Mouse (Mus musculus) lung, postnatal 4 days (tissue): Measurements from ENCODE around the gene Terb2.
"Not testable (repeated sequence)": the region's sequence is repeated elsewhere in the genome, so short reads cannot be mapped to it uniquely, and the experiment has no call there.

ENCODE experiments used
- DNase-seq, 2 experiments: peaks; one replicate each; pipeline ENCODE4 v3.0.0; 2021

Gene Terb2

GRCm38 (mm10) chr2:122162529-122162928 is 23.5 kb upstream of the Terb2 start:
- no peak for DNase-seq

DNA sequence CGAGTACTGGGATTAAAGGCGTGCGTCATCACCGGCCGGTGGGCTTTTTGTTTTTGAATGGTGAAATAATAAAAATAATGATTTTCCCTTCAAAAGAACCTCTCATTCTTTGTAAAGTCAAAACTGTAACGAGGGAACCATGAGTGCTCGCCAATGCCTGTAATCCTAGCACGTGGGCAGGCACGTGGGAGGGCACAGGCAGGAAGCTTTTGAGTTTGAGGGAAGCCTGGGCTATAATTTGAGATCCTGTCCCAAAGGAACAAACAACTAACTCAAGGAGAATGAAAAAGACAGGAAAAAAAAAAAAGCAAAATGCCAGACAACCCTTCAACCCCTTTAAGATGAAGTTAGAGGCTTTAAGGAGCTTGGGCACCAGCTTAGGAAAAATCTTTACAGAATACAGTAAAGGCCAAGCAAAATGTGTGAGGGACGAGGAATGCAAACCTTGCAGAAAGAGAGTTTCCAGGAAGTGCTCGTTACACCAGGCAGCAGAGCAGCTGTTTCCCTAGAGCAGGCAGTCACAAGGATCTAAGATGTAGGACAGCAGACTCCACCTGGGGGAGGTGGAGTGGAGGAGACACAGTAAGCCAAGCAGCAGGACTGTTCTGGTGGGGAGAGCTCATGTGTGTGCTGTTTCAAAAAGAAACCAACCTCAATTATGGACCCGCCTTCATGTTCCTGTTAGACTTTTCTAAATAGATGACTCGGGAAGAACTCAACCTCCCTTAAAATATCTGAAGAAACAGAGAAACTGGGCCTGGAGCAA is 22.5 kb upstream of the Terb2 start:
- DNase-seq = no peak

DNA sequence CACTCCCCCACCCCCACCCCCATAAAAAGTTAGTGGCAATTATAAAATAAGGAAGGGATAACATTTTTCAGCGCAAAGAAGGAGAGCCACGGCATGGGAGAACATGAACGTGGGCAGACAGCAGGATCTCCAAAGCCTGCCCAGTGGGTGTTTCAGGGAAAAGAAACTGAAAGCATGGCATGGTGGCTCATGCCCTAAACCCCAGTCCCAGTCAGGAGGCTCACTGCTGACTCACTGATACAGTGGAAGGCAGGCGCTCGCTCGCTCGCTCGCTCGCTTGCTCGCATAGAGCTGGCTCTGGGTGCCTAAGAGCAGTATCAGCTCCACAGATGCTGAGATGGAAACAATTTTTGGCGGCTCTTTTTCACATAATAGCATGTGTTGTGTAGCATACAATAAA is 21.8 kb upstream of the Terb2 start:
- no peak for DNase-seq

DNA sequence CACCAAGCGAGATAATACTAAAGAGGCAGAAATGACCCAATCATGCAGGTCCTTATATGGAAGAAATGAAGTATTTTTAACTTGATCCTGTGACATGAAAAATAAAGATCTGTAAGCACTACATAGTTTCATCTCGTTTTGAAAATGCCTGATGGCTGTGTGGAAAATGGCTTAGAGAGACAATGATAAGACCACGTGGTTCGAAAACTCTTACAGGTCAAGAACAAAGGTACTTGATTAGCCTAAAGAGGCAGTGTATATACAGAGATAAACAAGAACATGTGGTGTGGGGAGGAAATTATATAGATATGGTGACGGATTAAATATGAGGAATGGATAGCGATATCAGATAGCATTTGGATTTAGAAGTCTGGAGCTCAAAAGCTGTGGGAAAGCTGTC is 14.8 kb upstream of the Terb2 start:
- no peak for DNase-seq

- no peak for DNase-seq
These were observed 13.9 kb upstream of the Terb2 start for GRCm38 (mm10) chr2:122172188-122172587.

DNA sequence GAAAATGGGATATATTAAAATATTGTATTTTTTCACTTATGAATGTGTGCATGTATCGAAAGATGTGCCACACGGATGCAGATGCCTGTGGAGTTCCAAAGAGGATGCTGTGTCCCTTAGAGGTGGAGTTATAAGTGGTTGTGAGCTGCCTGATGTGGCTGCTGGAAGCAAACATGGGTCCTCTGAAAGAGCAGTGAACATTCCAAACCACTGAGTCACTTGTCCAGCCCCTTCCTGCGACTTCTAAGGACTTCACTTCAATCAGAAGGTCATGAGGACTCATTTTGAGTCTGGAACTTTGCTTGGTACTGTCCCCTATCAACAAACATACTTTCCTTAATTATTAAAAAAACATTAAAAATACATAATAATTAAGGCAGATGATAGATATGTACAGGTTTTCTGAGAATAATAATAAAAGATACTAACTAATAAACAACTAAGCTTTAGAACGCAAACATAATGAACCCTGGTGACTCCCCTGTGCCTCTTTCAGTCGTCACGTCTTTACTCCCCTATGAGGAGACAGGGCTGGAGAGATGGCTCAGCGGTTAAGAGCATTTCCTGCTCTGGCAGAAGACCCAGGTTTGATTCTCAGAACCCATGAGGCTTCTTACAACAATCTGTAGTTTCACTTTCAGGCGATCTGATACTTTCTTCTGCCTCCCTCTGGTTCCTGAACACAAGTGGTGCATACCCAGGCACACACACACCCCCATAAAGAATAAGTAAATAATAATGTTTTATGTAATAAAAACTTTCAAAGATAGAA is 5.8 kb upstream of the Terb2 start:
- DNase-seq = no peak

- DNase-seq = no peak
These were observed 986 bp upstream of the Terb2 start for GRCm38 (mm10) chr2:122185086-122185485.

DNA sequence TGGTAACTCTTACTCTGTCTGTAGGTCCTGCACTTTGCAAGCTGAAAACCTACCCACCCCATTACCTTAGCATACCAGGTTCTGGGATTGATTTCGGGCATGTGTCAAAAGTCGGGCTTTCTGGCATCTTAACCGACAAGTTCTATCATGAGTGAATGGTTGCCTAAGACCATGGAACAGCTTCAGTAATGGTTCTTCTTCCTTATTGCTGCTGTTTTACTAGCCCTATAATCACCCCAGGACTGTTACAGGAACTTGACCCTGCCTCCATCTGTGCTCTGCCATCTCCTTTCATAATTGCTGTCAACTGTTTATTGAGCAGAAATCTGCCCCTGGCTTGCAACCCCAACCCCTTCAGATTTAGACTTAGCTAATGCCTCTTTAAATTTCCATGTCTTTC is 679 bp downstream of the Terb2 start:
- DNase-seq = no peak

DNA sequence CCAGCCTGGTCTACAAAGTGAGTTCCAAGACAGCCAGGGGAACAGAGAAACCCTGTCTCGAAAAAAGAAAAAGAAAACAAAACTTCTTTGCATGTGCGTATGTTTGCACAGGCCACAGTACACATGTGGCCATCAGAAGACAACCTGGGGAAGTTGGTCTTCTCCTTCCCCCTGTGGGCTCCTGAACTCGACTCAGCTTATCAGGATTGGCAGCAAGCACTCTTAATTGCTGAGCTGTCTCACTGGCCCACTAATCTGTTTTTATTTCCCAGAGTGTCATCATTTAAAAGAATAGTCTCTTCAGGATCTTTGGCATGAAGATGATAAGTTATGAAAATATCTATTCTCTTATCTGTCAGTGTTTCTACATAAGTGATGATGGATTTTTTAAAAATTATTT is 5.8 kb downstream of the Terb2 start:
- no peak for DNase-seq

- DNase-seq = no peak
These were observed 8.4 kb downstream of the Terb2 start for GRCm38 (mm10) chr2:122194509-122194929.

DNA sequence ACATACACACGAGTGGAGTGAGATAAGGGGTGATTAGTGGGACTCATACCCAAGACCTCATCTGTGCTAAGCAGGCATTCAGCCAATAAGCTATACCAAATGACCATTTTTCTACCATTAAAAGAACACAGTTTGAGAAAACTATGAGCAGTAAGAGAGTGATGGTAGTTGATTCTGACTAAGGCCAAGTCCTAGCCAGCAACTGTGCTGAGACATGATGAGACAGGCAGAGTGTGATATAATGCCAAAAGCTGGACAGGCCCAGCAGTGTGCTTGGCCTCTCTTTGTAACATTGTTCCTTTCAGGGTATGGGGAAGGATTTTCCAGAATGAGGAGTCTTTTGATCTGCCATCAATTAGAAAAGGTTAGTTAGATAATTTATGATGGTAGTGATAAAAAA is 15.4 kb downstream of the Terb2 start:
- DNase-seq = no peak

DNA sequence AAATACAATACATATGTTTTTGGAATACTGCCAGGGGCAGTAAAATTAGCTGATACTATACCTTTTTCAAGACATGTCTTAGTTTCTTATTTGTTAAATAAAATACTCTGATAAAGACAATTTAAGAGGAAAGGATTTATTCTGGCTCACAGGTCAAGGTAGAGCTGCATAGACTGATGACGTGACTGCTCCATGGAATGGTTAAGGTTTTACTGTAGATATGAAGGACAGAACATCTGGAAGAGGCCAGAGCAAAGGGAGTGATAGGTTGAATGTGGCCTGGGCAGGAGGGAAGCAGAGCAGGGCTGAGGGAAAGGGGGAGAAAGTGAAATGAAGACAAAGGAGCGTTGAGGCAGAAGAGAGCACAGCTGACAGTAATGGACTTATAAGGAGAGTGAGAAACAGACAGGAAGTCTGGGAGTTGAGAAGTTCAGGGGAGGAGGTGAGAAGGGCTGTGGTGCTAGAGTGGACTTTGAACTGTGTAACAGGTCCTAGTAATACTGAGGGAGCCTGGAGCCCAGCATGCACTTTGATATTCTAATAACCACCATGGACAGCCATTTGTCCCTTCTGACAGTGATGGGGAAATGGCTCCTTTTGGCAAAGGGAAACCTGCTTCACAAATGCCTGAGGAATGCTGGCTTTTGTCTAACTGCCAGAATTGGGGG is 20.5 kb downstream of the Terb2 start:
- no peak for DNase-seq

GRCm38 (mm10) chr2:122210534-122211228 is 24.6 kb downstream of the Terb2 start:
- DNase-seq = no peak

GRCm38 (mm10) chr2:122217075-122217474 is 31.0 kb downstream of the Terb2 start:
- DNase-seq = not testable (repeated sequence)

DNA sequence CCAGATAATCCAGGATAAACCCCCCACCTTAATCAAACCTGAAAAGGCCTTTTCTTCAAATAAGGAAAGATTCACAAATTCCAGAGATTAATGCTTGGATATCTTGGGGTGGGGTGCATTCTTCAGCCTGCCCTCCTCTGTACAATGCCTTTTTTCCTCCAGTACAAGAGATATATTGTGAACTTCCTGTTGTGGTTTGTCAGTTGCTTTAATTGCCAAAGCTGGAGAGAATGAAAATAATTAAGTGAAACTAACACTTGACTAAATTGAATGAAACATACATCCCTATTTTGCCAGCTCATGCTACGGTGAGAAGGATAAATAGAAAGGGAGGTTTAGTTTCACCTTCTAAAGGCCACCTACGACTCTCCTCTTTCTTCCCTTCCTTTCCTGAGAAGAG is 32.2 kb downstream of the Terb2 start:
- DNase-seq = no peak

DNA sequence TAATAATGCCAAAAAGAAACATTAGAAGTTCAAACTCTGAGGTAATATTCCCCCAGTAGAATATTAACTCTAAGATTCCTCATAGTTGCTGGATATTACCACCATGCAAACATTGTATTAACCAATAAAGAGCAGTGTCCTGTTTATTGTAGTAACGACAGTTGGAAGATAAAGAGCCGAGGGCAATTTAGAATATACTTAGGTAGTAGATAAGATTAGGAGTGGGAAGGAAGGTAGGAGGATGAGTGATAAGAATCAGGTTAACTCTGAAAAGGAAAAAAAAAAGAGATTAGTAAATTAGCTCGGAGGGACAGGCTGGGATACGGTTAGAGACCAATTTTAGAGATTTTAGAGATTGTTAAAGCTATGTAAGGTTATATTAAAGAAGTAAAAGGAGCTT is 35.3 kb downstream of the Terb2 start:
- DNase-seq = no peak

- DNase-seq = no peak
These were observed 35.7 kb downstream of the Terb2 start for GRCm38 (mm10) chr2:122221798-122222197.

DNA sequence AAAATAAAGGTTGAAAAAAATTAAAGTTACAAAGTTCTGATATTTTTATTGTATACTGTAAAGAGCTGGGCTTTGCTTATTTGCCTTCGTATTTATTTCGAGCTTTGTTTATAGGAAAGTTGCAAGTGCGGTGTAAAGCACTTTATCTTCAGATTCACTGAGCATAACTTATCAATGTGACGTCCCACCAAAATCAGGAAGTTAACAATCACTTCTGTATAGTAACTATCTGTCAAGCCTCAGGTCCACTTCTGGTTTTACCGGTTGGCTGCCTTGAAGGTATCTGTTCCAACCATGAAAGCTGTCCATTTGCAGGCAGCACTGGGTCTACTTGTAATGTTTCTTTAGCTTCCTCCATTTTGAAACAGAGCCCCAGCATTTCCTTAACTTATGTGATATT is 36.2 kb downstream of the Terb2 start:
- DNase-seq = no peak

- no peak for DNase-seq
These were observed 37.6 kb downstream of the Terb2 start for GRCm38 (mm10) chr2:122223654-122224053.

- no peak for DNase-seq
These were observed 44.3 kb downstream of the Terb2 start for GRCm38 (mm10) chr2:122230395-122230794.

DNA sequence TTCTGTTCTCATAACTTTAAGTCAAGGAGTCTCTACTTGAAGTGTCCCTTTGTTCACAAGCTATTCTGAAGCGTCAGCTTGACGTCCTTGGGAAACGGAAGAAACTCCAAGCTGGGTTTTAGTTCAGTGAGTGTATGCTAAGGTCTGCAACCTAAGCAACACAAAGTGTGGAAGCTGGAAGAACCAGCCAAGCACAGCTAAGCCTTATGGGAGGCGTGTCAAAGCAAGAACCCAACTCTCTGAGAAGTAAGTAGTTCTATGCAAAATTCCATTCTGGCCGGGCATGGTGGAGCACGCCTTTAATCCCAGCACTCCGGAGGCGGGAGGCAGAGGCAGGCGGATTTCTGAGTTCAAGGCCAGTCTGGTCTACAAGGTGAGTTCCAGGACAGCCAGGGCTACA is 45.5 kb downstream of the Terb2 start:
- DNase-seq = no peak

DNA sequence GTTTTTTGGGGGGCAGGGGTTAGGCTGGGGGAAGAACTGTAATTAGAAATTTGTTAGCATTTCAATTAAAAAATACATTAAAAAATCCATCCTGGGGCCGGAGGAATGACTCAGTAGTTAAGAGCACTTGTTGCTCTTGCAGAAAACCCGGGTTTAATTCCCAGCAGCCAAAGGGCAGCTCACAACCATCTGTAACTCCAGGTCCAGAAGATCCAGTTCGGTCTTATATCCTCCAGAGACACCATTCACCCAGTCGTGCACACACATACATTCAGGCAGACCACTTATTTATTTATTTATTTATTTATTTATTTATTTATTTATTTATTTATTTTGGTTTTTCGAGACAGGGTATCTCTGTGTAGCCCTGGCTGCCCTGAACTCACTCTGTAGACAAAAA is 47.3 kb downstream of the Terb2 start:
- no peak for DNase-seq
